Mouse (Mus musculus): Measurements from ENCODE around the gene 2310007B03Rik. TPM values are rescaled to one million over a fixed set of nuclear protein-coding genes. Genes with fewer than 3 reads are reported as not detected.

The 2310007B03Rik gene
- 6.1 and 11.4 TPM in 2 replicates for polyA plus RNA-seq (2012; rRNA removed; ENCODE audit: low replicate concordance)

DNA sequence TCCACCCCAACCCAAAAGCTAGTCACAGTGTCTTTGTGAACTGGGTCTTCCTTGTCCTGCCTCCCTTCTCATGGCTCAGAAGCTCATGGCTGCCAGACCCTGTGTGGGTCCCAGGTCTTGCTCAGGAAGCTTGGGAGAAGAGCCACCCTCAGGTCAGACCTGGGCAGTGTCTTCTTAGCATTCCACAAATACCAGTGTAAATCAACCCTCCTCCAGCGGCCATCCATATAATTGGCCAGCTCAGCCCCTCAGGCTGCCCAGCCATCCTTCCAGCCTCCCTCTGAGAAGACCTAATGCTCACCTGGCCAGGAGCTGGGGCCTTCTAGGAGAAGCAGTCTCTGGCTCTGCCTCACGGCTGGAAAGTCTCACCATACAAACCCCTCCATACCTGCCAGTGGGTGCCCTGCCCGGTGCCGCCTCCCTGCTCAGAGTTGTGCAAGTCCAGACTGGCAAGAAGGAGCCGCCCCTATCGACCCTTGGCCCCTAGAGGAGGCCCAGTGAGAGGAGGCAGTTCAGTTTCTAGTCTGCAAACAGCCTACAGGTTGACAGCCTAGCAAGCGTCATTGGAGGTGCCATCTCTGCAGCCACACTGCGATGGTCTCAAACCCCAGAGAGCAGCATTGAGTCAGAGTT lies at the start of gene 2310007B03Rik:
2310007B03Rik (minus strand) TSS at position 448 of the 633 bp plus-strand sequence.

DNA sequence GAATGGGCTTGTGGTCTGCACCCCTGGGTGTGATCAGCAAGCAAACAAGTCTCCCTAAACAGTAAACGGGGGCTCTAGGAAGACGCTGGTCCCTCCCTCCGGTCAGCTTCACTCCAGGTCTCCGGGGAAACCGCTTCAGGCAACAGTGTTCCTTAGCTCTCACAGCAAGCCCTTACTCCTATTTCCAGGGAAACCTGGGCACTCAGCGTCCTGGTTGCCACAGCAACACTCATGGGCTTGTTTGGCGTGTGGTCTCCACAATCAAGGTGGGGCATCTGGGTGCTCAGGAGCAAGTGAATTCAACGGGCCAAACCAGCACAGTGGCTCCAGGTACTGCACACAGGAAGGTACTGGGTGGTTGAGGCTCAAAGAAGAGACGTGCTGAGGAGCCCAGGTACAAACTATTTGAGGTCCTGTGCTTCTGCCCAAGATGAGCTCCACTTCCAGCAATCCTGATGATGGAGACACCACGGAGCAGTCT lies 7.6 kb upstream of the 2310007B03Rik start, which contains the start of gene Crocc2:
Crocc2 (plus strand) TSS at position 431 of the 481 bp plus-strand sequence.

DNA sequence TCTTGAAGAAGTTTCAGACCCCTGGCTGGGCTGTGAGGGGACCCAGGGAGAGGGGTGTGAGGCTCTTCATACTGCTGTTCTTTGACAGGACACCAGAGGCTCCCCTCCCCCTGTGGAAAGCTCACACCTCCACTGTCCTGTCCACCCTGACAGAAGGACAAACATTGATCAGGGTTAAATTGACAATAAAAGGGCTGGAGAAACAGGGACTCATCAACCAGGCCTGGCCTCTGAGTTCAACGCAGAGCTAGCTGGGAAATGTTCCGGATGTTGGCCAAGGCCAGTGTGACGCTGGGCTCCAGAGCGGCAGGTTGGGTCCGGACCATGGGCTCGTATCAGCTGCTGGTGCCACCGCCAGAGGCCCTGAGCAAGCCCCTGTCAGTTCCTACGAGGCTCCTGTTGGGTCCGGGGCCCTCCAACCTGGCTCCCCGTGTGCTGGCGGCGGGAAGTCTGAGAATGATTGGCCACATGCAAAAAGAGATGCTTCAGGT lies 25.7 kb downstream of the 2310007B03Rik start, which contains the start of gene Agxt:
Agxt (plus strand) TSS at position 205 of the 491 bp plus-strand sequence.

DNA sequence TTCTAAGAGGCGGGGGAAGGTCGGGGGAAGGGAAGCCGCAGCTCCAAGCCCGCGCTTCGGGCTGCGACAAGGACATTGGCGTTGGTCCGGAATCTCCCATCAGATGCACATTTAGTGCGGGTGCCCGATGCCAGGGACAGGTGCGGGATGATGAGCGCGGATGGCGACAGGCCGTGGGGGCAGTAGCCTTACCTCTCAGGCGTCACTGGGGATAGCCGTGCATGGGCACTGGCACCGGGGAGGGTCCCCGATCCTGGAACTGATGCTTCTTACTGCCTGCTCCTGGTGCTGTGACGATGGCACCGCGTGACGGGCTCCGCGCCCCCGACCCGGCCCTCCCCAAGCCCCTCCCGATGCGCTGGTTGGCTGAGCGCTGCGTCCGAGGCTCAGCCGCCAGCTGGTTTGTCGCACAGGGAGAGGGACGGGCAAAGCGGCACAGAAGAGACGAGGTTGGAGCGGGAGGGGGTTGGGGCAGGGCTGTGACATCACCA lies 59.1 kb downstream of the 2310007B03Rik start, which contains the start of gene Kif1a:
Kif1a (minus strand) TSS at position 381 of the 491 bp plus-strand sequence.

Other genes starting within 250 kb of the 2310007B03Rik start
- gene Capn10, start 226.6 kb downstream of the 2310007B03Rik start, polyA plus RNA-seq (2012; rRNA removed; ENCODE audit: low replicate concordance), result 27.0 and 42.0 TPM in 2 replicates
- 17.9 and 25.5 TPM in 2 replicates for gene Gpr35, start 210.1 kb downstream of the 2310007B03Rik start, polyA plus RNA-seq (2012; rRNA removed; ENCODE audit: low replicate concordance)
- gene Aqp12, start 154.6 kb downstream of the 2310007B03Rik start, polyA plus RNA-seq (2012; rRNA removed; ENCODE audit: low replicate concordance), result 32.3 TPM in 1 of 2 replicates, not detected in the other
- gene Kif1a, start 59.0 kb downstream of the 2310007B03Rik start, polyA plus RNA-seq (2012; rRNA removed; ENCODE audit: low replicate concordance), result 1.1 and 2.4 TPM in 2 replicates
- gene Agxt, start 25.7 kb downstream of the 2310007B03Rik start, polyA plus RNA-seq (2012; rRNA removed; ENCODE audit: low replicate concordance), result 0.58 and 0.62 TPM in 2 replicates
- 0.02 TPM in 1 of 2 replicates, not detected in the other for gene Crocc2, start 7.8 kb upstream of the 2310007B03Rik start, polyA plus RNA-seq (2012; rRNA removed; ENCODE audit: low replicate concordance)
- gene Sned1, start 74.9 kb upstream of the 2310007B03Rik start, polyA plus RNA-seq (2012; rRNA removed; ENCODE audit: low replicate concordance), result 0.84 and 3.6 TPM in 2 replicates
- 3.2 and 3.9 TPM in 2 replicates for gene Mterf4, start 145.0 kb upstream of the 2310007B03Rik start, polyA plus RNA-seq (2012; rRNA removed; ENCODE audit: low replicate concordance)
- gene Ppp1r7, start 181.9 kb upstream of the 2310007B03Rik start, polyA plus RNA-seq (2012; rRNA removed; ENCODE audit: low replicate concordance), result 1.3 and 1.8 TPM in 2 replicates
- gene Pask, start 182.5 kb upstream of the 2310007B03Rik start, polyA plus RNA-seq (2012; rRNA removed; ENCODE audit: low replicate concordance), result 1.0 and 1.5 TPM in 2 replicates
- gene Ano7, start 213.0 kb upstream of the 2310007B03Rik start, polyA plus RNA-seq (2012; rRNA removed; ENCODE audit: low replicate concordance), result 27.6 and 41.6 TPM in 2 replicates